Mouse (Mus musculus) ovary, adult 2 months (tissue): ENCODE data around the gene Unkl. TPM values are rescaled to one million over a fixed set of nuclear protein-coding genes. Genes with fewer than 3 reads are reported as not detected.

Experiments used
- polyA plus RNA-seq: library from polyadenylated mRNA; depleted of rRNA; stranded (reverse); fragments of >200 nt; gene quantifications from 2 replicates; pipeline ENCODE4 v1.2.3, GENCODE M21; 2012; rRNA removed

Unkl gene
- 23.6 and 27.6 TPM in 2 replicates for polyA plus RNA-seq

DNA sequence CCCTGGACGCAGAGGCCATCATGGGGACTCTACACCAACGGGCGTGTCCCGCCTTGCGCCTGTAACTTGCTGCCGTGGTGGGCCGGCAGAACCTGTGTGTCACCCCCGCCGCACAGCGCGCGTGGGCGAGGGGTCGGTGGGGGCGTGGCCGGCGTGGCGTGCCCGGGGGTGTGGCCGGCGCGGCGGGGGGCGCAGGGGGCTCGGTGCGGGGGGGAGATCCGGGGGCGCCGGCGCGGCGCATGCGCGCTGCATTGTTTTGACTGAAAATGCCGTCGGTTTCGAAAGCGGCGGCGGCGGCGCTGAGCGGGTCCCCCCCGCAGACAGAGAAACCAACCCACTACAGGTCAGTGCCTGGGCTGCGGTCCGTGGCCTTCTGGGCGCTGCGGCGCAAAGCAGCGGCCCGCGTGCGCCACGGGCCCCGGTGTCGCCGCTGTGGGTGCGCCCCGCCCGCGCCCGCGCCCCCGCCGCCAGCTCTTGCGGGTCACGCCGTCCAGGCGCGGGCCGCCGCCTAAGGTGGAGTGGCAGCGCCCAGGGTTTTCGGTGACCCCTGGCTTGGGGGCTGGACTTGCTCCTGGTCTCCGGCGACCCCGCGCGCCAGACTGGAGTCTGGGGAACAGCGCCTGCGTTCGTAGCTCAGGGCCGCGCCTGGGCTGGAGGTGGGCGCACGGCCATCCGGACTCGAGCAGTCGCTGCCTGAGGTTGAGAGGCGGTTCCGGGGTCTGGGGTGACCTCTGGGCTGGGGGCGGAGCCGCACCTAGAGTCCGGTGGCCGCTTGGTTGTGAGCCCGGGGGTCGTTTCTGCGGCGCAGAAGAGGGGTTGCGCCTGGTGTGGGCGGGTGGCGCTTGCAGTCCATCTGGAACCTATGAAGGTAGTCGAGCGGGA lies at the start of gene Unkl:
Unkl (plus strand) TSS at position 248 of the 882 bp plus-strand sequence.

DNA sequence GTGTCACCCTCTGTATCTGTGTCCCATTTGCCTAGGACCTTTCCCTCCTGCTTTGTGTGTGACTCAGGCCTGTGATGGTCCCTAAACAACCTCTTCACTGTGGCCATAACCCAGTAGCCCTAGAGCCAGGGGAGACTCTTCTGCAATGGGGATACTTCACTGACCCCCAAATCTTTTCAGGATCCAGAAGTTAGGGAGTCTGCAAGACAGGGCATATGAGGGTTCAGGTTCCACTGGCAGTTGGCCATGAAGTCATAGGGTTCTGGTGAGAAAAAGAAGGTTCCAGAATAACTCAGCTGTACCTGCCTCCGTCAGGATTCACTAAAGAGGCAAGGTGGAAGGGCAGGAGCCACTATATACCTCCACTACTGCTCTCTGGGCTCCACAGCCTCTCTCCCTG lies 26.0 kb upstream of the Unkl start, which contains the start of gene Ccdc154:
Ccdc154 (plus strand) TSS at position 301 of the 400 bp plus-strand sequence.

DNA sequence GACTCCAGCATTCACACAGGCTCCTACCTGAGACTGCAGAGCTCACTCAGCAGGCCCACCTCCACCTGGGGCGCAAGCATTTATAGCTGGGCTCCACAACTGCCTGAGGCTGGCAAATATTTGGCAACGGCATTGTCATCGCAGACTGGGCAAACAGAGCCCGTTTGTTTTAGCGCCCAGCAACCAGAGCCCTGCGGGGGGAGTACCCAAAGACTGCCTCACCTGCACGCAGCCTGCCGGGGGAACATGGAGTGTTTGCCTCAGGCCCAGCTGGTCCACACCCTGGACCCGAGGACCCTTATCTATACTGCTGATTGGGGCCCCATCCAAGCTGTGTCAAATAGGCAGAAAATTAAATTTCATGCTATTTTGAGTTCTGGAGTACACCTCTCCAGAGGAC lies 12.8 kb upstream of the Unkl start, which contains the start of gene Gm38655:
Gm38655 (minus strand) TSS at position 61 of the 400 bp plus-strand sequence.

DNA sequence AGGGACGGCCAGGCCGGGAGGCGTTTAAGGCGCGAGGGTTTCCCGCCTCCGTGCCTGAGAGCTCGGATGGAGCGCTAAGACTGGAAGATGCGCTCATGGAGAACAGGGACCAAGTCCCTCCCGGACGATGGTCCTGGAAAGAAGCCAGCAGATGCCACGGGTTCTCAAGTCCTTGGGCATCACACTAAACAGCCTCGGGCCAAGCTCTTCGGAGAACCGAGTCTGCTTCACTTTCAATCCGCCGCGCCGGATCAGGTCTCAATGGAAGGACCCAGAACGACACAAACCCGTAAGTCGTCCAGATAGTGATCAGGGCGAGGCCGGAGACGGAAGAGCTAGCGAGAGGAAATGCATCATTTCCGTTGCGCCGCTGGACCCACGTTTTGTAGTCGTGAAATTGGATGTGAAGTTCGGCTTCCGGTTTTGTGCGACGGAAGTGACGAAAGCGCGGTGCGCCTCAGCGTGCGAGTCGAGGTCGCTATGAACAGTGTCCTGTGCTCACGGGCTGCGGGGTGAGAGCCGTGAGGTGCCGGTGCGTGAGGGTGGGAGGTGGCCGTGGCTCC lies 4.0 kb upstream of the Unkl start, which contains the start of gene BC003965:
BC003965 (plus strand) TSS at position 426 of the 563 bp plus-strand sequence.

DNA sequence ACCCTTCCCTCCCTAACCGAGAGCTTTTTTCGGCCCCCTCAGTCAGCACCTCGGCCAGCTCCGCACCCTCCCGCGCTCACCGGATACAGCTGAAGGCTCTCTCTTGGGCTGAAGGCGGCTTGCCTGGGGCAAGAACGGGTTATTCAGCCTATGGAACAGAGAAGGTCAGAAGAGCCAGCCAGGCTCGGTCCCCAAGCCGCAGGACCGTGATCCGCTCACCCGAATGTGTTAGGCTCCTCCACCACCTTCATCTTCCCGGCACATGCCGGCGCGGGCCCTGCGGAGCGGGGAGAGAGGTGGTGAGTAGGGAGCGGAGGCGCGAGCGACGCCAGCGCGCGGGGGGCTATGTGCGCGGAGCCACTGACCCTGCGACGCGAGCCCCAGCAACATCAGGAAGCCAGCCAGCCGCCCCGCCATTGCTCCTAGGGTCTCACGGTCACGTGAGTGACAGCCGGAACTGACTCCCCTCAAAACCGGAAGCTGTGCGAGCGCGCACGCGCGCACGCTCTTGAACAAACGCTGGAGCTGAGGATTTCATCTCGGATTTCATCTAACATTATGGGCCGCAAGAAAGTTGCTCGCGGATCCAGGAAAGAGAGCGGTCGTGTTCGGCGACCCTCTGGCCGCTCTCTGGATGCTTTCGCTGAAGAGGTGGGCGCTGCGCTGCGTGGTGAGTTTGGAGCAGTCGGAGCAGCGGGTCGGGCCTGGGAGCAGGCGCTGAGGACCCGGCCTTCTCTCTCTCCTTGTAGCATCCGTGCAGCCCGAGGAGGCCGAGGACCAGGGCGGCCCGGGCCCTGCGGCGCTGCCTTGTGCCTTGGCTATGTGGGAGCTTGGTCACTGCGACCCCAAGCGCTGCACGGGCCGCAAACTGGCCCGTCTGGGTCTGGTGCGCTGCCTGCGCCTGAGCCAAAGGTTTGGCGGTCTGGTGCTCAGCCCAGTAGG lies 51.8 kb downstream of the Unkl start, which contains the start of the genes Gnptg and Tsr3:
Gnptg (minus strand) TSS at position 430 of the 942 bp plus-strand sequence.
Tsr3 (plus strand) TSS at position 476 of the 942 bp plus-strand sequence.

DNA sequence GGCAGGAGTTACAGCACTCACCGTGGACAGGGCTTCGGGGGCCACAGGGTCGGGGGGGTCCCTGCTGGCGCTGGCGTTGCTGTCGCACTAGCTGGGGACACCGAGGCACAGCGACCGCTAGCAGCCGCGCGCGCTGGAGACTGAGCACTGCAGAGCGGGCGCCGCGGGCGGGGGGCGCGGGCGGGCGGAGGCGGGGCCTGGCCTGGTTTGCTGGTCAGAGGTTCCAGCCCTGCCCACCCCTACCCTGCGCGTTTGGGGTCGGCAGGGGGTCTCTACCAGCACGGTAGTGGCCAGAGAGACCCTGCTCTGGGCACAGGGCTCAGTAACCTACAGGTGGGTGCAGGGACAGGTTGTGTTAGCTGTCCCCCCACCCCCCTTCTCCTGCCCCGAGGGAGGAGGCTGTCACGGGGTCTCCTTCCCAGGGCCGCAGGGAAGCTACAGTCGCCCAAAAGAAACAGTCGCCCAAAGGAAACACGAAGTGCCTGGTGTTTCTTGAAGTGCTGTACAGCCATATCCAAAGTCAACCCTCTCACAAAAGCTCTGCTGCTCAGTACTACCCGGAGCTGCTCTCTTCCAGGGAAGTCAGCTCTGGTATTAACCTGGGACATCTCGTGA lies 68.0 kb downstream of the Unkl start, which contains the start of gene Baiap3:
Baiap3 (minus strand) TSS at position 225 of the 615 bp plus-strand sequence.

DNA sequence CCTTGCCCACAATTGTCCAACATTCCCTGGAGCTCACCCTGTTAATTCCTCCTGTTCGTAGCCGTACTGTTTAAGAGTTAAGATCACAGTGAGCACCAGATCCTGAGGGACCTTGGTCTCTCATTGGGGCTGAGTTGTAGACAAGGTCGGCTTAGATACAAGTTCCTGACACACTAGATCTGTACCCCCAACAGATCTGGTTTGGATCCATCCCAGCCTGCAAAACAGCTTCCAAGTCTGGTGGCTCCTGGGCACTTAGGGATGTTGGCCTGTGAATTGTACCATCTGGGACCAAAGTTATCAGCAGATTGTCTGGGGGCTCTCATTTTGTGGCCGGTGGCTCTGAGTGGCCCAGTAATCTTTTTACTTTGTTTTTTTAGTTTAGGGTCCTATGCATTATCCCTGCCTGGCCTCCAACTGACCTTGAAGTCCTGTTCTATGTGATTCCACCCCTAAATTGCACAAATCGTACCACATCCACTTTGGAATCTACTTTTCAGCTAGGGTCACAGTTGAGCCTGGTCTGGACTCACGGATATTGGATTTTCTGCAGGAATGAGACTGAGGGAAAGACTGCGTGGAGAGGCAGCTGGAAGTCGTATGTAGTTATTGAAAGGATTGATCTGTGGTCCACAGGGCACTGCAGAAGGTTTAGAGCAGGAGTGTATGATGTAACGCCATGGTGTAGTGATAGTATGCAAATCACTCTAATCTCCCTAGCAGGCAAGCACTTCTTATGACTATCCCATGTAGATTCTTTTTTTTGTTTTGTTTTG lies 86.6 kb downstream of the Unkl start, which contains the start of gene Ube2i:
Ube2i (minus strand) TSS at position 52 of the 776 bp plus-strand sequence.

Other genes starting within 250 kb of the Unkl start
- 33.5 and 37.9 TPM in 2 replicates for gene Jpt2, start 227.7 kb upstream of the Unkl start, polyA plus RNA-seq
- gene Cramp1l, start 172.6 kb upstream of the Unkl start, polyA plus RNA-seq: 20.6 and 27.0 TPM in 2 replicates
- gene Ift140, start 172.3 kb upstream of the Unkl start, polyA plus RNA-seq: 32.8 and 38.8 TPM in 2 replicates
- gene Tmem204, start 104.8 kb upstream of the Unkl start, polyA plus RNA-seq: 59.3 and 68.0 TPM in 2 replicates
- gene Telo2, start 72.4 kb upstream of the Unkl start, polyA plus RNA-seq: 50.1 and 56.2 TPM in 2 replicates
- gene Ptx4, start 67.6 kb upstream of the Unkl start, polyA plus RNA-seq: not detected in 2 replicates
- gene Clcn7, start 55.0 kb upstream of the Unkl start, polyA plus RNA-seq: 41.1 and 43.3 TPM in 2 replicates
- 0.06 TPM in 1 of 2 replicates, not detected in the other for gene Ccdc154, start 25.9 kb upstream of the Unkl start, polyA plus RNA-seq
- 2.2 and 2.3 TPM in 2 replicates for gene Gm38655, start 12.9 kb upstream of the Unkl start, polyA plus RNA-seq
- gene BC003965, start 3.8 kb upstream of the Unkl start, polyA plus RNA-seq: 12.1 and 12.5 TPM in 2 replicates
- gene Gnptg, start 51.7 kb downstream of the Unkl start, polyA plus RNA-seq: 28.6 and 37.7 TPM in 2 replicates
- gene Tsr3, start 51.8 kb downstream of the Unkl start, polyA plus RNA-seq: 37.8 and 39.0 TPM in 2 replicates
- 10.1 and 19.3 TPM in 2 replicates for gene Baiap3, start 68.0 kb downstream of the Unkl start, polyA plus RNA-seq
- gene Ube2i, start 86.2 kb downstream of the Unkl start, polyA plus RNA-seq: 112 and 129 TPM in 2 replicates
- 0.40 and 0.59 TPM in 2 replicates for gene Prss34, start 110.0 kb downstream of the Unkl start, polyA plus RNA-seq
- not detected in 2 replicates for gene Prss28, start 120.2 kb downstream of the Unkl start, polyA plus RNA-seq
- 0.52 and 0.84 TPM in 2 replicates for gene Prss29, start 130.3 kb downstream of the Unkl start, polyA plus RNA-seq
- gene Tpsab1, start 157.2 kb downstream of the Unkl start, polyA plus RNA-seq: 0.79 and 1.6 TPM in 2 replicates
- gene Tpsb2, start 177.9 kb downstream of the Unkl start, polyA plus RNA-seq: 13.5 and 14.6 TPM in 2 replicates
- gene Tpsg1, start 180.9 kb downstream of the Unkl start, polyA plus RNA-seq: 0.40 and 0.45 TPM in 2 replicates
- gene Cacna1h, start 245.4 kb downstream of the Unkl start, polyA plus RNA-seq: 61.2 and 67.3 TPM in 2 replicates